Mouse (Mus musculus): ENCODE data around the gene Ireb2.
A peak's percentile ranks its signal among the peaks of the same experiment; 100 is the strongest.
"Not testable (repeated sequence)": the region's sequence is repeated elsewhere in the genome, so short reads cannot be mapped to it uniquely, and the experiment has no call there.

Gene Ireb2

GRCm38 (mm10) chr9:54897097-54897496 is 33.5 kb downstream of the Ireb2 start:
- no peak for DNase-seq (ENCODE audit: low spot score in 2 of 2)

- no peak for DNase-seq (ENCODE audit: low spot score in 2 of 2)
Observed at GRCm38 (mm10) chr9:54909446-54909845, 45.9 kb downstream of the Ireb2 start.

- DNase-seq (ENCODE audit: low spot score in 2 of 2) = no peak
Observed at GRCm38 (mm10) chr9:54915576-54915975, 52.0 kb downstream of the Ireb2 start.

- DNase-seq (ENCODE audit: low spot score in 2 of 2) = no peak
Observed at GRCm38 (mm10) chr9:54916401-54916800, 52.8 kb downstream of the Ireb2 start.

GRCm38 (mm10) chr9:54917010-54917677 is 53.6 kb downstream of the Ireb2 start, which contains the start of gene Hykk:
Gene Hykk, plus strand, starts transcription at chr9:54917283.
- DNase-seq (ENCODE audit: low spot score in 2 of 2) = peak; percentile 79 to 93

- no peak for DNase-seq (ENCODE audit: low spot score in 2 of 2)
Observed at GRCm38 (mm10) chr9:54918191-54918590, 54.6 kb downstream of the Ireb2 start.

- DNase-seq (ENCODE audit: low spot score in 2 of 2) = no peak
Observed at GRCm38 (mm10) chr9:54918781-54919180, 55.2 kb downstream of the Ireb2 start.

- no peak for DNase-seq (ENCODE audit: low spot score in 2 of 2)
Observed at GRCm38 (mm10) chr9:54919946-54920345, 56.4 kb downstream of the Ireb2 start.

- no peak for DNase-seq (ENCODE audit: low spot score in 2 of 2)
Observed at GRCm38 (mm10) chr9:54930741-54931140, 67.2 kb downstream of the Ireb2 start.

GRCm38 (mm10) chr9:54931765-54932164 is 68.2 kb downstream of the Ireb2 start:
- no peak for DNase-seq (ENCODE audit: low spot score in 2 of 2)

- DNase-seq (ENCODE audit: low spot score in 2 of 2) = no peak
Observed at GRCm38 (mm10) chr9:54932379-54932778, 68.8 kb downstream of the Ireb2 start.

- DNase-seq (ENCODE audit: low spot score in 2 of 2) = no peak
Observed at GRCm38 (mm10) chr9:54942071-54942470, 78.5 kb downstream of the Ireb2 start.

GRCm38 (mm10) chr9:54944467-54944866 is 80.9 kb downstream of the Ireb2 start:
- DNase-seq (ENCODE audit: low spot score in 2 of 2) = no peak

GRCm38 (mm10) chr9:54946256-54946655 is 82.7 kb downstream of the Ireb2 start:
- DNase-seq (ENCODE audit: low spot score in 2 of 2) = no peak

- DNase-seq (ENCODE audit: low spot score in 2 of 2) = no peak
Observed at GRCm38 (mm10) chr9:54949465-54949864, 85.9 kb downstream of the Ireb2 start.

- DNase-seq (ENCODE audit: low spot score in 2 of 2) = not testable (repeated sequence)
Observed at GRCm38 (mm10) chr9:54950162-54950561, 86.6 kb downstream of the Ireb2 start.

- DNase-seq (ENCODE audit: low spot score in 2 of 2) = peak; percentile 80 to 84
Observed at GRCm38 (mm10) chr9:54950575-54951321, 87.2 kb downstream of the Ireb2 start, which contains the start of the genes Psma4 and AY074887. Gene Psma4, plus strand, starts transcription at chr9:54950790. Gene AY074887, minus strand, starts transcription at chr9:54950998.

- DNase-seq (ENCODE audit: low spot score in 2 of 2) = no peak
Observed at GRCm38 (mm10) chr9:54961059-54961458, 97.5 kb downstream of the Ireb2 start.
